Mouse (Mus musculus) myocyte (in vitro differentiated cells): ENCODE measurements around the gene Cpne5. TPM values are rescaled to one million over a fixed set of nuclear protein-coding genes. Genes with fewer than 3 reads are reported as not detected.

Experiments used
- H3K27me3 ChIP-seq: one replicate; pipeline ENCODE4 v1.6.1; 2011; ENCODE audit not compliant: control insufficient read depth, insufficient read depth, insufficient read length
- H3K36me3 ChIP-seq: one replicate; pipeline ENCODE4 v1.6.1; 2011; ENCODE audit not compliant: control insufficient read depth, insufficient read depth
- H3K4me2 ChIP-seq: one replicate; pipeline ENCODE4 v1.6.1; 2011; ENCODE audit warnings: low read depth, control low read depth
- H3K4me3 ChIP-seq: one replicate; pipeline ENCODE4 v1.5.1; 2011; ENCODE audit warnings: mild to moderate bottlenecking, control low read depth, moderate library complexity
- H3K79me2 ChIP-seq: one replicate; pipeline ENCODE4 v1.6.1; 2011; ENCODE audit not compliant: control insufficient read depth, insufficient read depth
- H3ac ChIP-seq: one replicate; pipeline ENCODE4 v1.6.1; 2011; ENCODE audit not compliant: control insufficient read depth, insufficient read length
- CEBPB ChIP-seq: IDR thresholded peaks from 2 replicates; pipeline ENCODE4 v1.6.1; 2011; ENCODE audit warnings: mild to moderate bottlenecking, moderate library complexity; ENCODE audit not compliant: poor library complexity, insufficient read depth, severe bottlenecking
- E2F4 ChIP-seq: IDR thresholded peaks from one replicate; pipeline ENCODE4 v1.6.1; 2011; ENCODE audit warnings: mild to moderate bottlenecking, control low read depth, moderate library complexity; ENCODE audit not compliant: insufficient read depth
- MAX ChIP-seq: IDR thresholded peaks from one replicate; pipeline ENCODE4 v1.6.1; 2011; ENCODE audit warnings: low read depth, mild to moderate bottlenecking, control low read depth
- MYOD1 ChIP-seq, 3 experiments: IDR thresholded peaks; one replicate each; pipeline ENCODE4 v1.6.1; 2011; ENCODE audit warnings: control low read depth in 2 of 3, low read depth in 2 of 3, mild to moderate bottlenecking in 2 of 3, moderate library complexity in 1 of 3; ENCODE audit not compliant: insufficient read length in 2 of 3, control insufficient read depth in 1 of 3
- MYOG ChIP-seq, 3 experiments: IDR thresholded peaks; one replicate each; pipeline ENCODE4 v1.6.1; 2011; ENCODE audit warnings: control low read depth in 2 of 3, low read depth in 2 of 3, mild to moderate bottlenecking in 2 of 3; ENCODE audit not compliant: insufficient read length in 2 of 3, control insufficient read depth in 1 of 3, insufficient read depth in 1 of 3
- POLR2A ChIP-seq: IDR thresholded peaks from one replicate; pipeline ENCODE4 v1.6.1; 2011; ENCODE audit warnings: low read depth, mild to moderate bottlenecking, control low read depth, moderate library complexity; ENCODE audit not compliant: insufficient read length
- POLR2AphosphoS2 ChIP-seq: IDR thresholded peaks from one replicate; pipeline ENCODE4 v1.6.1; 2011; ENCODE audit warnings: low read depth, control low read depth; ENCODE audit not compliant: insufficient read length
- REST ChIP-seq: IDR thresholded peaks from one replicate; pipeline ENCODE4 v1.6.1; 2011; ENCODE audit warnings: mild to moderate bottlenecking, control low read depth, moderate library complexity; ENCODE audit not compliant: insufficient read depth, insufficient read length
- SRF ChIP-seq: IDR thresholded peaks from one replicate; pipeline ENCODE4 v1.6.1; 2011; ENCODE audit warnings: low read depth; ENCODE audit not compliant: control insufficient read depth, insufficient read length
- TCF12 ChIP-seq: IDR thresholded peaks from one replicate; pipeline ENCODE4 v1.6.1; 2011; ENCODE audit warnings: mild to moderate bottlenecking, control low read depth; ENCODE audit not compliant: poor library complexity, insufficient read depth, severe bottlenecking
- TCF3 ChIP-seq: IDR thresholded peaks from one replicate; pipeline ENCODE4 v1.6.1; 2011; ENCODE audit warnings: low read depth, control low read depth; ENCODE audit not compliant: insufficient read length
- USF1 ChIP-seq: IDR thresholded peaks from one replicate; pipeline ENCODE4 v1.6.1; 2011; ENCODE audit warnings: low read depth, mild to moderate bottlenecking, control low read depth, moderate library complexity
- polyA plus RNA-seq: library from polyadenylated mRNA; unstranded; fragments of >200 nt; fragmentation: generic; extraction: Trizol; gene quantifications from one replicate; pipeline ENCODE4 v1.2.1, GENCODE M21; 2012; ENCODE audit warnings: missing spikeins

The Cpne5 gene
- polyA plus RNA-seq, 1 experiment: 0.56 TPM

GRCm38 (mm10) chr17:29210037-29210436 lies 27.9 kb downstream of the Cpne5 start:
- Histone ChIP-seq H3K27me3 (peaks cover 36% of the 10 kb centered on the region), H3K4me3 (no peak overlapping the region), H3ac (no peak overlapping the region), H3K4me2 (no peak overlapping the region), H3K36me3 (no peaks in the 10 kb centered on the region), H3K79me2 (no peaks in the 10 kb centered on the region)
- TF ChIP-seq POLR2AphosphoS2: no peak
- TF ChIP-seq REST: no peak
- no peak for TF ChIP-seq CEBPB
- no peak for TF ChIP-seq E2F4

GRCm38 (mm10) chr17:29206052-29206451 lies 31.9 kb downstream of the Cpne5 start:
- H3K79me2 ChIP-seq: no peaks in the 10 kb centered on the region
- H3ac ChIP-seq: no peak overlapping the region
- no peak overlapping the region for H3K4me3 ChIP-seq
- TF ChIP-seq MYOD1 (IDR thresholded peaks at IDR 0.05; ENCODE audit: control insufficient read depth in 1 of 3, insufficient read length in 2 of 3, low read depth in 2 of 3) (no peak), POLR2A (no peak), USF1 (no peak), TCF3 (no peak), SRF (no peak), POLR2AphosphoS2 (no peak), CEBPB (no peak), REST (no peak), MAX (no peak), MYOG (IDR thresholded peaks at IDR 0.05; ENCODE audit: control insufficient read depth in 1 of 3, insufficient read depth in 1 of 3, insufficient read length in 2 of 3, low read depth in 2 of 3) (no peak), TCF12 (no peak), E2F4 (no peak)
- H3K27me3 ChIP-seq: peaks cover 8% of the 10 kb centered on the region
- no peaks in the 10 kb centered on the region for H3K36me3 ChIP-seq
- no peak overlapping the region for H3K4me2 ChIP-seq

- Histone ChIP-seq H3ac (no peak overlapping the region), H3K4me3 (no peak overlapping the region), H3K27me3 (no peaks in the 10 kb centered on the region), H3K79me2 (no peaks in the 10 kb centered on the region), H3K36me3 (no peaks in the 10 kb centered on the region), H3K4me2 (no peak overlapping the region)
- TF ChIP-seq TCF12: no peak
- no peak for TF ChIP-seq POLR2AphosphoS2
- TF ChIP-seq E2F4: no peak
- no peak for TF ChIP-seq POLR2A
Measured at GRCm38 (mm10) chr17:29202604-29203003, 35.4 kb downstream of the Cpne5 start.

- H3K4me3 ChIP-seq: no peak overlapping the region
- no peaks in the 10 kb centered on the region for H3K27me3 ChIP-seq
- H3K36me3 ChIP-seq: no peaks in the 10 kb centered on the region
- H3ac ChIP-seq: no peak overlapping the region
- no peaks in the 10 kb centered on the region for H3K79me2 ChIP-seq
- no peak for TF ChIP-seq E2F4
- no peak for TF ChIP-seq REST
- TF ChIP-seq POLR2A: no peak
- TF ChIP-seq MYOG (IDR thresholded peaks at IDR 0.05; ENCODE audit: control insufficient read depth in 1 of 3, insufficient read depth in 1 of 3, insufficient read length in 2 of 3, low read depth in 2 of 3): no peak
- no peak overlapping the region for H3K4me2 ChIP-seq
Measured at GRCm38 (mm10) chr17:29199821-29200220, 38.1 kb downstream of the Cpne5 start.

- H3K27me3 ChIP-seq: no peaks in the 10 kb centered on the region
- H3K36me3 ChIP-seq: no peaks in the 10 kb centered on the region
- no peaks in the 10 kb centered on the region for H3K79me2 ChIP-seq
- no peak overlapping the region for H3K4me2 ChIP-seq
- TF ChIP-seq E2F4 (no peak), MYOG (IDR thresholded peaks at IDR 0.05; ENCODE audit: control insufficient read depth in 1 of 3, insufficient read depth in 1 of 3, insufficient read length in 2 of 3, low read depth in 2 of 3) (no peak), POLR2A (no peak), MAX (no peak), POLR2AphosphoS2 (no peak), MYOD1 (IDR thresholded peaks at IDR 0.05; ENCODE audit: control insufficient read depth in 1 of 3, insufficient read length in 2 of 3, low read depth in 2 of 3) (no peak), SRF (no peak), REST (no peak), TCF12 (no peak), CEBPB (no peak)
- H3K4me3 ChIP-seq: no peak overlapping the region
- H3ac ChIP-seq: no peak overlapping the region
Measured at GRCm38 (mm10) chr17:29199151-29199800, 38.7 kb downstream of the Cpne5 start.
